Mouse (Mus musculus) kidney, adult 2 months (tissue): ENCODE results near the gene Abcc4.

ENCODE experiments used
- CTCF ChIP-seq: fragments of 200-500 bp; conservative IDR thresholded peaks from 2 replicates; pipeline ENCODE4 v1.5.1; 2011; ENCODE audit warnings: low read depth, mild to moderate bottlenecking, control low read depth, low read length, moderate library complexity, mixed read lengths; ENCODE audit not compliant: insufficient read depth, insufficient read length
- POLR2A ChIP-seq: fragments of 200-500 bp; IDR thresholded peaks from one replicate; pipeline ENCODE4 v1.6.1; 2011; ENCODE audit warnings: low read depth, low read length, control low read depth

GRCm38 (mm10) chr14:118694321-118694720 lies 11.7 kb downstream of the Abcc4 start:
- TF ChIP-seq CTCF, result no peak
- TF ChIP-seq POLR2A, result no peak
